Mouse (Mus musculus) liver, postnatal 0 days (tissue): Measurements from ENCODE around the gene Ccr8. TPM values are rescaled to one million over a fixed set of nuclear protein-coding genes. Genes with fewer than 3 reads are reported as not detected.

Source experiments
- ATAC-seq: fragments of 200-750 bp; cut with Nextera tagmentation; 2 replicates; pipeline ENCODE4 v1.8.0; 2017; ENCODE audit warnings: mild to moderate bottlenecking, moderate library complexity
- DNase-seq: peaks from one replicate; pipeline ENCODE4 v3.0.0-alpha.2; 2016
- H3K27ac ChIP-seq: fragments of 300-500 bp; sonication (generic); 2 replicates; pipeline ENCODE4 v1.5.1; 2014; ENCODE audit warnings: antibody characterized with exemption, moderate library complexity, mild to moderate bottlenecking, low read depth
- H3K27me3 ChIP-seq: fragments of 300-500 bp; sonication (generic); 2 replicates; pipeline ENCODE4 v1.6.1; 2014; ENCODE audit warnings: low read length, control low read depth, mixed read lengths; ENCODE audit not compliant: insufficient read depth
- H3K36me3 ChIP-seq: fragments of 300-500 bp; sonication (generic); replicated peaks from 2 replicates; pipeline ENCODE4 v1.6.1; 2014; ENCODE audit warnings: mild to moderate bottlenecking, control low read depth, low read length, moderate library complexity, mixed read lengths; ENCODE audit not compliant: insufficient read depth
- H3K4me1 ChIP-seq: fragments of 300-500 bp; sonication (generic); 2 replicates; pipeline ENCODE4 v1.6.1; 2014; ENCODE audit warnings: antibody characterized with exemption, mild to moderate bottlenecking, control low read depth; ENCODE audit not compliant: insufficient read depth
- H3K4me2 ChIP-seq: fragments of 300-500 bp; sonication (generic); 2 replicates; pipeline ENCODE4 v1.6.1; 2014; ENCODE audit warnings: low read depth, mild to moderate bottlenecking, low read length, moderate library complexity, mixed read lengths
- H3K4me3 ChIP-seq: fragments of 300-500 bp; sonication (generic); 2 replicates; pipeline ENCODE4 v1.5.1; 2014; ENCODE audit warnings: low read depth, low read length
- H3K9ac ChIP-seq: fragments of 300-500 bp; sonication (generic); replicated peaks from 2 replicates; pipeline ENCODE4 v1.6.1; 2014; ENCODE audit warnings: mild to moderate bottlenecking, moderate library complexity
- H3K9me3 ChIP-seq: fragments of 300-500 bp; sonication (generic); 2 replicates; pipeline ENCODE4 v1.6.1; 2016; ENCODE audit warnings: mild to moderate bottlenecking, control low read depth, low read length, mixed read lengths
- CTCF ChIP-seq: sonication (generic); IDR thresholded peaks from 2 replicates; pipeline ENCODE4 v1.5.1; 2016; ENCODE audit warnings: antibody characterized with exemption, low read depth
- EP300 ChIP-seq: IDR thresholded peaks from 2 replicates; pipeline ENCODE4 v1.6.1; 2016; ENCODE audit warnings: antibody characterized with exemption, low read depth, mild to moderate bottlenecking
- WGBS: fragments of 180-500 bp; shearing (Covaris S2); extraction: QIAGEN DNeasy Blood & Tissue Kit; methylation state at CpG from one replicate; pipeline ENCODE4 v1.1.7; 2014; ENCODE audit not compliant: insufficient replicate concordance; 5-methylcytosine and 5-hydroxymethylcytosine counted together
- polyA plus RNA-seq: library from polyadenylated mRNA; unstranded; fragments of >200 nt; fragmentation: Nextera tagmentation; extraction: Ambion mirVana; gene quantifications from 2 replicates; pipeline ENCODE4 v1.2.1, GENCODE M21; 2015

Gene Ccr8
- polyA plus RNA-seq, 1 experiment from 2014 or later = not detected

DNA sequence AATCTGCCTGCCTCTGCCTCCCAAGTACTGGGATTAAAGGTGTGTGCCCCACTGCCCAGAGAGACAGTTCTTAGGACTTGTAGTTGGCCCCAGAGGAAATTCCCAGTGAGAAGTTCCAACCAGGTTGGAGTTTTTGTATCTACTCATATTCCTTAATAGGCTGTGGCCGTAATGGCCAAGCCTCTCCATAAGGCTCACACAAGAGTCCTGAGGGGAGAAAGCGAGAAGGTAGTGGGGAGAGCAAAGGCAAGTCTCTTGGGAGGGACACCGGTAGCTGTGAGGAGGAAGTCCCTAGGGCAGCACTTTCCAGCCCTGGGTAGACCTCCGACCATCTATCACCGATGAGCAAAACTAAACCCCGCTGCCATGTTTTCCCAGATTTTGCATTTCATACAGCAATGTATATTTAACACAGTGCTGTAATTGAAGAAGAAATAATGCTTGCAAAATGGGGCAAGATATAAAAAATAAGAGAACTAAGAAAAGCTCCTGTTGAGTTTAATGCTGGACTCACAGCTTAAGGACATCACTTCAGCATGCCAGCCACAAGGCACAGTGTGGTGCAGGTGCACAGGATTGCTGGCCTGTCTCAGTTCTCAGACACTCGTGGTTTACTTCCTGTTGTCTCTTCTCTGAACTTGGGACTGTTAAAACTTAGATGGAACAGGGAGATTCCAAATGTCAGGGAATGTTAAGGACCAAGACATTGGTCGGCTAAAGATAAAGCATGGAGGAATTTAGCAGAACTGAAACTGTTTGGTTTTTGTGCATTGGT is 41.3 kb downstream of the Ccr8 start:
- DNase-seq = no peak
- Histone ChIP-seq H3K36me3 (peaks cover 39% of the 10 kb centered on the region), H3K4me3 (no peak overlapping the region), H3K4me2 (no peak overlapping the region), H3K9ac (no peak overlapping the region), H3K27me3 (no peaks in the 10 kb centered on the region), H3K27ac (no peak overlapping the region), H3K9me3 (no peaks in the 10 kb centered on the region), H3K4me1 (peaks cover 8% of the 10 kb centered on the region)
- TF ChIP-seq EP300 (no peak), CTCF (no peak)
- peak; percentile 12; the same call in 1 of the 2 replicates for ATAC-seq
- WGBS = 33% methylated on average over 8 of the region's 8 CpGs

GRCm38 (mm10) chr9:120133755-120134475 is 42.0 kb downstream of the Ccr8 start:
- DNase-seq = no peak
- no peak overlapping the region for H3K4me2 ChIP-seq
- no peak for ATAC-seq
- H3K4me1 ChIP-seq = peaks cover 5% of the 10 kb centered on the region
- H3K27me3 ChIP-seq = no peaks in the 10 kb centered on the region
- no peak overlapping the region for H3K27ac ChIP-seq
- H3K4me3 ChIP-seq = no peak overlapping the region
- TF ChIP-seq CTCF = no peak
- TF ChIP-seq EP300 = no peak
- H3K9ac ChIP-seq = no peak overlapping the region
- peaks cover 35% of the 10 kb centered on the region for H3K36me3 ChIP-seq
- 48% methylated on average over 6 of the region's 6 CpGs for WGBS
- no peaks in the 10 kb centered on the region for H3K9me3 ChIP-seq

DNA sequence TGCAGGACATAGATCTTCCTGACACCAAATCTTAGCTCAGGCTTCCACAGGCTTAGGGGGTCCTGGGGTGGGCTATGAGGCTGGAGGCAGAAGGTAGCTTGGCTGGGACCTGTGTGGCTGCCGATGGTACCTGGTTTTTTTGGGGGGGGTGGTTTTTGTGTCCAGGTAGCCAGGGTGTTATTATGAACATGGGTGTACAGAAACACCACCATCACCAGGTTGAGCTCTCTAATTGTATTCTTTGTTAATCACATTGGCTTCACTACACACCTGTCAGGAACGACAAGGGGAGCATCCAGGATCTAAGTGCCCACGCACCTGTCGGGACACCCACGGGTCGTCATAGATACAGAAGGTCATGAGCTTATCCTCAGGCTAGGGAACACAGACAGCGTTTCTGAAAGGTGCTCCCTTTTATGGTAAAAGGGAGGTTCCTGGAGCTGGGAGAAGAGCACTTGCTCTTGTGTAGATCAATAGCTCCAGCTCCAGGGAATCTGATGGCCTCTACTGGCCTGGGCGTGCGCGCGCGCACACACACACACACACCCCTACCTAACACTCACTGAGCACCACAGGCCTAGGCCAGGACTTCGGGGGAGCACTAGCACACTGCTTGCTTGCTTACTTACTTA is 42.7 kb downstream of the Ccr8 start:
- TF ChIP-seq CTCF (no peak), EP300 (no peak)
- H3K9me3 ChIP-seq = no peaks in the 10 kb centered on the region
- 73% methylated on average over 13 of the region's 13 CpGs for WGBS
- no peak overlapping the region for H3K9ac ChIP-seq
- H3K4me2 ChIP-seq = no peak overlapping the region
- H3K27ac ChIP-seq = no peak overlapping the region
- no peak overlapping the region for H3K4me3 ChIP-seq
- no peaks in the 10 kb centered on the region for H3K4me1 ChIP-seq
- no peaks in the 10 kb centered on the region for H3K27me3 ChIP-seq
- peaks cover 28% of the 10 kb centered on the region for H3K36me3 ChIP-seq
- DNase-seq (no peak), ATAC-seq (no peak)

GRCm38 (mm10) chr9:120135454-120135853 is 43.5 kb downstream of the Ccr8 start:
- no peaks in the 10 kb centered on the region for H3K27me3 ChIP-seq
- H3K9me3 ChIP-seq = no peaks in the 10 kb centered on the region
- no peak overlapping the region for H3K27ac ChIP-seq
- H3K36me3 ChIP-seq = peaks cover 20% of the 10 kb centered on the region
- 89% methylated on average over 11 of the region's 11 CpGs for WGBS
- no peak overlapping the region for H3K4me3 ChIP-seq
- DNase-seq (no peak), ATAC-seq (no peak)
- H3K4me2 ChIP-seq = no peak overlapping the region
- H3K9ac ChIP-seq = no peak overlapping the region
- TF ChIP-seq EP300 (no peak), CTCF (no peak)
- no peaks in the 10 kb centered on the region for H3K4me1 ChIP-seq

DNA sequence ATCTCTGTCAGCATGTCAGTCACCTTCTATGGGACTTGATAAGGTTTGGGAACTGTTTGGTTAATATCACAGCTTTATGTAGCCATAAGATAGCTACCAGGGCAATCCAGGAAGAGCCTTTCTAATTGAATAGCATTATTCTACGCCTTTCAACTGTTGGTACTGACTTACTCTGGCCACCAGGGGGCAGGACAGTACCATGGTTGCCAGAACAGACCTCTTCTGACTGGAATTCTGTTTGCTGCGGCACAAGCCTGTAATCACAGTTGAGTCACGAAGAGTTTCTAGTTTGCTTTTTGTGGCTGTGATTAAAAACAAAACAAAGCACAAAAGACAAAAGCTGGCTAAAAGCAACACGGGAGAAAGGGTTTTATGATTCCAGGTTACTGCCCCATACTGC is 48.7 kb downstream of the Ccr8 start:
- no peak overlapping the region for H3K27ac ChIP-seq
- H3K4me2 ChIP-seq = no peak overlapping the region
- no peak for TF ChIP-seq EP300
- peak; percentile 93 for TF ChIP-seq CTCF
- H3K27me3 ChIP-seq = no peaks in the 10 kb centered on the region
- DNase-seq (peak; percentile 85), ATAC-seq (peak; percentile 67)
- no peak overlapping the region for H3K9ac ChIP-seq
- no peaks in the 10 kb centered on the region for H3K36me3 ChIP-seq
- 11% methylated on average over 4 of the region's 4 CpGs for WGBS
- H3K4me3 ChIP-seq = no peak overlapping the region
- H3K4me1 ChIP-seq = no peaks in the 10 kb centered on the region
- no peaks in the 10 kb centered on the region for H3K9me3 ChIP-seq

- ATAC-seq (no peak), DNase-seq (no peak)
- no peaks in the 10 kb centered on the region for H3K4me1 ChIP-seq
- no peaks in the 10 kb centered on the region for H3K9me3 ChIP-seq
- no peak for TF ChIP-seq EP300
- no peak for TF ChIP-seq CTCF
- H3K27ac ChIP-seq = no peak overlapping the region
- H3K27me3 ChIP-seq = no peaks in the 10 kb centered on the region
- H3K36me3 ChIP-seq = no peaks in the 10 kb centered on the region
- H3K4me2 ChIP-seq = no peak overlapping the region
- H3K9ac ChIP-seq = no peak overlapping the region
- 76% methylated on average over 13 of the region's 13 CpGs for WGBS
- H3K4me3 ChIP-seq = no peak overlapping the region
Observed at GRCm38 (mm10) chr9:120144474-120144873, 52.6 kb downstream of the Ccr8 start.

Other genes starting within 250 kb of the Ccr8 start
- 9.8 and 13.9 TPM in 2 replicates for gene Wdr48, start 197.2 kb upstream of the Ccr8 start, polyA plus RNA-seq
- gene Gorasp1, start 154.5 kb upstream of the Ccr8 start, polyA plus RNA-seq = 6.8 and 8.8 TPM in 2 replicates
- gene Ttc21a, start 154.5 kb upstream of the Ccr8 start, polyA plus RNA-seq = 0.09 and 0.22 TPM in 2 replicates
- 2.9 and 3.4 TPM in 2 replicates for gene Csrnp1, start 107.5 kb upstream of the Ccr8 start, polyA plus RNA-seq
- gene Xirp1, start 68.5 kb upstream of the Ccr8 start, polyA plus RNA-seq = 0.13 TPM in 2 replicates
- gene Cx3cr1, start 22.2 kb upstream of the Ccr8 start, polyA plus RNA-seq = 1.8 and 2.2 TPM in 2 replicates
- gene Slc25a38, start 18.3 kb downstream of the Ccr8 start, polyA plus RNA-seq = 44.8 and 48.9 TPM in 2 replicates
- 681 and 692 TPM in 2 replicates for gene Rpsa, start 35.6 kb downstream of the Ccr8 start, polyA plus RNA-seq
- gene Mobp, start 57.6 kb downstream of the Ccr8 start, polyA plus RNA-seq = not detected in 2 replicates
- 0.09 TPM in 1 of 2 replicates, not detected in the other for gene Myrip, start 209.4 kb downstream of the Ccr8 start, polyA plus RNA-seq